Mouse (Mus musculus): ENCODE data around the gene Olfr709-ps1.
"Not testable (repeated sequence)": the region's sequence is repeated elsewhere in the genome, so short reads cannot be mapped to it uniquely, and the experiment has no call there.

Gene Olfr709-ps1

GRCm38 (mm10) chr7:106932119-106932518 lies at the start of gene Olfr709-ps1:
Olfr709-ps1 (minus strand) TSS chr7:106932219.
- no peak for DNase-seq

DNA sequence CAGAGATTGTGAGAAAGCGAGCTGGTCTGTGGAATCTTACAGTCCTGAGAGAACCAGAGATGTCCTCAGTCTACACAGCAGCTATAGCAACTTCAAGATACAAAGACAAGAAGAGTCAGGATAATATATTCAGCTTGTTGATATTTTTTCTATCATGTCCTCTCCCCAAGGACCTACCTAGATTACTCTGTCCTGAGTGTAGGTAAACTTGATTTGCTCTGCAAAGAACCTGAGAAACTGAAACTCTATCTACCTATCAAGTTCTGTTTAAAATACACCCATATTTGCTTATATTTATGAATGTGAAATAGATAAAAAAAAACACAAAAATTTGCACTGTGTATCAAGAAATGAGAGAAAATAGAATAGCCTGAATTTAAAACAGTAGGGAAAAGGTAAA lies 43.3 kb upstream of the Olfr709-ps1 start, which contains the start of gene Olfr711:
Olfr711 (minus strand) TSS at position 101 of the 400 bp plus-strand sequence.
- no peak for DNase-seq

- not testable (repeated sequence) for DNase-seq
These were observed 35.5 kb upstream of the Olfr709-ps1 start for GRCm38 (mm10) chr7:106967503-106967902.

DNA sequence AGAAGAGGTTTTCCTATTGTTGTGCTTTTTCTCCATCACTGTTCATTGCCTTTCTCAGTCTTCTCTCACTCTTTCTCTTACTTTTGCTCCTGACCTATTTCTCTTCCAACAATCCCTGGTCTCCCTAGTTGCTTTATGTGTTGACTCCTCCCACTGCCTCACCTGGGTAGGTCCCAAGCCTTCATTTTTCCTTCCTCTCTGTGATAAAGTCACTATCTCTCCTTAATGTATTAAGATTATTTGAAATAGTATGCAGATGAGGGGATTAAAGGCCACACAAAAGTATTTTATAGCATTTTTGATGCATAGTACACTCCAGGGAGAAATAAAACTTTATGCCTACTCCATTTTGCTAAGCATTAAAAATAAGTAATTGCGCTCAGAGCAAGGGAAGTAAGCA lies 31.8 kb upstream of the Olfr709-ps1 start, which contains the start of gene Olfr6:
Olfr6 (minus strand) TSS at position 101 of the 400 bp plus-strand sequence.
- no peak for DNase-seq

- no peak for DNase-seq
These were observed 16.2 kb upstream of the Olfr709-ps1 start, which contains the start of gene Olfr710 for GRCm38 (mm10) chr7:106948212-106948611. Olfr710 (minus strand) TSS chr7:106948312.

- peak; percentile 0 to 3 for DNase-seq
These were observed 11.1 kb downstream of the Olfr709-ps1 start for GRCm38 (mm10) chr7:106920961-106921360.

- no peak for DNase-seq
These were observed 24.3 kb downstream of the Olfr709-ps1 start, which contains the start of gene Olfr1532-ps1 for GRCm38 (mm10) chr7:106907676-106908075. Olfr1532-ps1 (plus strand) TSS chr7:106908001.

DNA sequence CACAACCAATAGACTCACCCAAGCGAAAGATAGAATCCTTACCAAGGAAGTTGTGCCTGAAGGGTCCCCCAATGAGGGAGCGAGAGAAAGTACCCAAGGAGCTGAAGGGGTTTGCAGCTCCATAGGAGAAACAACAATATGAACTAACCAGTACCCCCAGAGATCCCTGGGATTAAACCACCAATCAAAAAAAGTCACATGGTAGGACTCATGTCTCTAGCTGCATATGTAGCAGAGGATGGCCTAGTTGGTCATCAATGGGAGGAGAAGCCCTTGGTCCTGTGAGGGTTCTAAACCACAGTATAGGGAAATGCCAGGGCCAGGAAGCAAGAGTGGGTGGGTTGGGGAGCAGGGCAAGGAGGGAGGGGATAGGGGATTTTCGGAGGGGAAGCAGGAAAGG lies 30.9 kb downstream of the Olfr709-ps1 start, which contains the start of gene Olfr707:
Olfr707 (minus strand) TSS at position 101 of the 400 bp plus-strand sequence.
- not testable (repeated sequence) for DNase-seq

DNA sequence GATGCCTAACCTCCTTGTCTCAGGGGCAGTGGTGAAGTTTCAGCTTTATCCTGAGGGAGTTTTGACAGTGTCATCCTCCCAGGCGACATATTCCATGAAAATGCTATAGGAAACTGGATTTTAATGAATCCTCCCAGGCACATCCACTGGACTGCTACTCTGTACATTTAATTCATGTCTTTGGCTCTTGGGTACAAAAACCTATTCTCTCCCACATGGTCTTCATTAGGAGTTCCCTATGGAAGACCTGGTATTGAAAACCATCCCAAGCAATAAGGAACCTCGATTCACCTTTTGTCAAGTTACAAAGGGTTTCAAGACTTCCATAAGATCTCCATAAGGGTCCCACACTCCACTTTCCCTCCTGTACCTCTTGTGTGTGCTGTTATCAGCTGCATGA lies 44.0 kb downstream of the Olfr709-ps1 start, which contains the start of gene Olfr706:
Olfr706 (minus strand) TSS at position 101 of the 400 bp plus-strand sequence.
- no peak for DNase-seq

- no peak for DNase-seq
These were observed 55.2 kb downstream of the Olfr709-ps1 start, which contains the start of gene Olfr705 for GRCm38 (mm10) chr7:106876791-106877190. Olfr705 (minus strand) TSS chr7:106876891.
